In genomic region chr6:64734441-64735320, GRCm38 (mm10) we compare ENCODE assay signal across 8 mouse cellular contexts. TPM values are rescaled to one million over a fixed set of nuclear protein-coding genes. Genes with fewer than 3 reads are reported as not detected.
DNase-seq lines count a peak whose midpoint lies in the region; ATAC-seq lines count a peak whose summit lies in the region.
"Had no signal": no experiment of that assay in that cellular context is flagged by ENCODE, and none has a peak within 500 bp of the region (broad histone marks: within the 10 kb centered on the region; RNA-seq: fewer than 3 reads in every experiment).

No protein-coding gene starts in this region.

- 2% methylated on average over 54 of the region's 54 CpGs for WGBS in liver, embryonic 12.5 days (ENCODE audit: insufficient replicate concordance)
- WGBS in forebrain, embryonic 16.5 days = 1% methylated on average over 54 of the region's 54 CpGs
- WGBS in limb, embryonic 11.5 days = 1% methylated on average over 53 of the region's 54 CpGs

- H3K4me2 ChIP-seq in liver, embryonic 12.5 days = peak overlapping the region; percentile 54
- H3K4me2 ChIP-seq in forebrain, embryonic 16.5 days (ENCODE audit: low read length) = peak overlapping the region; percentile 83
- H3K4me2 ChIP-seq in limb, embryonic 11.5 days (ENCODE audit: low read depth, severe bottlenecking) = peak overlapping the region; percentile 68

- H3K9me3 ChIP-seq in liver, embryonic 12.5 days (replicated peaks) = no peaks in the 10 kb centered on the region
- H3K9me3 ChIP-seq in forebrain, embryonic 16.5 days (ENCODE audit: control insufficient read depth, low read length) = no peaks in the 10 kb centered on the region
- no peaks in the 10 kb centered on the region for H3K9me3 ChIP-seq in limb, embryonic 11.5 days (ENCODE audit: control insufficient read depth, low read length)

- no peak for ATAC-seq in liver, embryonic 12.5 days
- ATAC-seq in common myeloid progenitor, adult 5-6 weeks (replicated peaks; ENCODE audit: low read depth, poor library complexity, severe bottlenecking) = peak; percentile 53
- peak; percentile 82 for ATAC-seq in forebrain, embryonic 16.5 days
- ATAC-seq in limb, embryonic 11.5 days (ENCODE audit: insufficient number of reproducible peaks, low FRiP score, low TSS enrichment, low read depth) = 0 out of 2 replicates have a peak, but pooled peaks have one; percentile 15

- H3K27me3 ChIP-seq in liver, embryonic 12.5 days (replicated peaks) = peaks cover 66% of the 10 kb centered on the region
- peaks cover 53% of the 10 kb centered on the region for H3K27me3 ChIP-seq in forebrain, embryonic 16.5 days (replicated peaks; ENCODE audit: control insufficient read depth, insufficient read depth, low read length)
- peaks cover 57% of the 10 kb centered on the region for H3K27me3 ChIP-seq in limb, embryonic 11.5 days (ENCODE audit: control insufficient read depth, insufficient read depth, low read length)

- H3K36me3 ChIP-seq in liver, embryonic 12.5 days = no peaks in the 10 kb centered on the region
- no peaks in the 10 kb centered on the region for H3K36me3 ChIP-seq in forebrain, embryonic 16.5 days (ENCODE audit: control insufficient read depth, insufficient read depth)
- H3K36me3 ChIP-seq in limb, embryonic 11.5 days (ENCODE audit: control insufficient read depth, insufficient read depth, low read length) = no peaks in the 10 kb centered on the region

- no peak overlapping the region for H3K27ac ChIP-seq in liver, embryonic 12.5 days
- H3K27ac ChIP-seq in forebrain, embryonic 16.5 days (ENCODE audit: low read length) = no peak overlapping the region
- H3K27ac ChIP-seq in limb, embryonic 11.5 days (replicated peaks; ENCODE audit: low read depth, low read length) = no peak overlapping the region

- DNase-seq in liver = no peak
- peak; percentile 53 for DNase-seq in limb, embryonic 11.5 days (ENCODE audit: low spot score)
- peak; percentile 20 for DNase-seq in right cerebral cortex, postnatal 4 days
- no peak for DNase-seq in layer of hippocampus, postnatal 25 days (ENCODE audit: extremely low spot score in 1 of 2, low spot score in 1 of 2)

- H3K9ac ChIP-seq in liver, embryonic 12.5 days = no peak overlapping the region
- H3K9ac ChIP-seq in forebrain, embryonic 16.5 days (replicated peaks; ENCODE audit: low read depth, low read length) = peak overlapping the region; percentile 52
- no peak overlapping the region for H3K9ac ChIP-seq in limb, embryonic 11.5 days (ENCODE audit: low read length)

- 0 out of 2 replicates have a peak, but pooled peaks cover 4% of the 10 kb centered on the region for H3K4me1 ChIP-seq in liver, embryonic 12.5 days
- peaks cover 18% of the 10 kb centered on the region for H3K4me1 ChIP-seq in forebrain, embryonic 16.5 days (replicated peaks; ENCODE audit: control insufficient read depth, insufficient read depth, low read length)
- peaks cover 9% of the 10 kb centered on the region; the same call in 1 of the 2 replicates for H3K4me1 ChIP-seq in limb, embryonic 11.5 days (ENCODE audit: control insufficient read depth, insufficient read depth, low read length)

- peak overlapping the region; percentile 29; the same call in 1 of the 2 replicates for H3K4me3 ChIP-seq in liver, embryonic 12.5 days
- peak overlapping the region; percentile 51 for H3K4me3 ChIP-seq in forebrain, embryonic 16.5 days (replicated peaks; ENCODE audit: low read length)
- H3K4me3 ChIP-seq in limb, embryonic 11.5 days (ENCODE audit: low read depth, low read length) = peak overlapping the region; percentile 30

RNA-seq across cellular contexts. Expression of gene Atoh1, which starts 5.8 kb away (rescaled TPM):
- not detected in 2 replicates for polyA plus RNA-seq in liver, embryonic 12.5 days (2016; fragmentation: Nextera tagmentation; extraction: Ambion mirVana)
- not detected in 2 replicates for total RNA-seq in common myeloid progenitor, adult 5-6 weeks (2017)
- 0.30 TPM in 1 of 2 replicates, not detected in the other for polyA plus RNA-seq in forebrain, embryonic 16.5 days (2015; fragmentation: Nextera tagmentation; extraction: Ambion mirVana)
- polyA plus RNA-seq in limb, embryonic 11.5 days (2014; fragmentation: Nextera tagmentation; extraction: Ambion mirVana) = not detected in 2 replicates
- total RNA-seq in layer of hippocampus, postnatal 25 days (2021) = not detected
- total RNA-seq: liver, adult 2 months had no signal
- polyA plus RNA-seq: liver, adult 2 months had no signal

Comparison
In these comparisons a context has a peak if more than half of its experiments do, and no peak if none do; other contexts are left out.
1. DNase-seq: peak in limb, embryonic 11.5 days (single experiment) and right cerebral cortex, postnatal 4 days (single experiment); none in liver (single experiment) and layer of hippocampus, postnatal 25 days (0 of 2).
2. Peak in every context shown above with its lines, with median percentiles within 50 percentile points of each other: H3K4me2 ChIP-seq and H3K4me3 ChIP-seq.